Mouse (Mus musculus) stomach, postnatal 0 days (tissue): Measurements from ENCODE around the gene Steap4.

ENCODE experiments used
- CTCF ChIP-seq: IDR thresholded peaks from 2 replicates; pipeline ENCODE4 v1.5.1; 2016; ENCODE audit warnings: antibody characterized with exemption, low read depth, mild to moderate bottlenecking, moderate library complexity
- EP300 ChIP-seq: optimal IDR thresholded peaks from 2 replicates; pipeline ENCODE3; 2016; ENCODE audit warnings: antibody characterized with exemption

DNA sequence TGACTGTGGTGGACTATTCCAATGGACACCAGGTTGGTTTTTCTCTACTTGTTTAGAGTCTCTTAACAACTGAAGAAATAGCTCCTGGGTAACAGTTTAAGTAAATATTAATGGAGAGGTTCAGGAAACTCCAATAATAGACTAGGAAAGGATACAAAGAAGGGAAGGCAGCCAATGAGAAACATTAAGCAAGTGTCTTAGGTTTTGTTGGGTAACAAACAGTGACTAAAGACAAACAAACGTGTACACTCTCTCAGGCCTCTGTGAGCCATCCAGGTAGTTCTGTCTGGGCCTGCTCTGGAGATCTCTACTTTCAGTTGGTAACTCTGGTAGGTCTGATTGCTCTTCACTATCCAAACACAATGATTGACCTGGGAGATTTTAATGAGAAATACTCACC lies 37.5 kb upstream of the Steap4 start:
- TF ChIP-seq CTCF (no peak), EP300 (no peak)
